Comparison of ENCODE assay signal across 22 mouse cellular contexts in genomic region chr19:57725326-57725725, GRCm38 (mm10).
DNase-seq lines count a peak whose midpoint lies in the region; ATAC-seq and TF ChIP-seq lines count a peak whose summit lies in the region.
"Had no signal": no experiment of that assay in that cellular context is flagged by ENCODE, and none has a peak within 500 bp of the region (broad histone marks: within the 10 kb centered on the region; RNA-seq: fewer than 3 reads in every experiment).

No protein-coding gene starts in this region.

- no peak for TF ChIP-seq POLR2A in brain, embryonic 14.5 days (IDR thresholded peaks at IDR 0.05; ENCODE audit: borderline replicate concordance, extremely low read depth, insufficient read depth, insufficient read length, poor library complexity, severe bottlenecking)

- WGBS in midbrain, embryonic 11.5 days = 93% methylated on average over 2 of the region's 2 CpGs
- WGBS in midbrain, embryonic 10.5 days = 98% methylated on average over 2 of the region's 2 CpGs
- 90% methylated on average over 2 of the region's 2 CpGs for WGBS in midbrain, embryonic 16.5 days
- 96% methylated on average over 2 of the region's 2 CpGs for WGBS in hindbrain, embryonic 11.5 days

- H3K4me2 ChIP-seq in midbrain, embryonic 11.5 days = no peak overlapping the region
- no peak overlapping the region for H3K4me2 ChIP-seq in midbrain, embryonic 16.5 days (ENCODE audit: low read length)
- no peak overlapping the region for H3K4me2 ChIP-seq in hindbrain, embryonic 11.5 days (replicated peaks; ENCODE audit: low read depth, low read length)
- H3K4me2 ChIP-seq: embryonic facial prominence, embryonic 13.5 days; embryonic facial prominence, embryonic 15.5 days; forebrain, embryonic 12.5 days had no signal

- no peak for TF ChIP-seq CTCF in brain, embryonic 14.5 days (IDR thresholded peaks at IDR 0.05; ENCODE audit: borderline replicate concordance, extremely low read depth, insufficient read depth, insufficient read length)

- no peaks in the 10 kb centered on the region for H3K36me3 ChIP-seq in midbrain, embryonic 11.5 days (ENCODE audit: control insufficient read depth, insufficient read depth, low read length)
- H3K36me3 ChIP-seq in midbrain, embryonic 10.5 days = peaks cover 13% of the 10 kb centered on the region
- 0 out of 2 replicates have a peak, but pooled peaks cover 3% of the 10 kb centered on the region for H3K36me3 ChIP-seq in midbrain, embryonic 16.5 days (ENCODE audit: control insufficient read depth, insufficient read depth, low read length)
- no peaks in the 10 kb centered on the region for H3K36me3 ChIP-seq in hindbrain, embryonic 11.5 days (ENCODE audit: control insufficient read depth, insufficient read depth, low read length)
- H3K36me3 ChIP-seq: embryonic facial prominence, embryonic 15.5 days; forebrain, embryonic 12.5 days; G1E had no signal

- H3K27ac ChIP-seq in midbrain, embryonic 11.5 days (ENCODE audit: low read depth, low read length) = no peak overlapping the region
- H3K27ac ChIP-seq in midbrain, embryonic 10.5 days (replicated peaks) = no peak overlapping the region
- 0 out of 2 replicates have a peak overlapping the region, but pooled peaks have one; percentile 23 for H3K27ac ChIP-seq in midbrain, embryonic 16.5 days (ENCODE audit: low read length)
- no peak overlapping the region for H3K27ac ChIP-seq in hindbrain, embryonic 11.5 days (ENCODE audit: low read depth, low read length)
- H3K27ac ChIP-seq: embryonic facial prominence, embryonic 13.5 days; embryonic facial prominence, embryonic 15.5 days; forebrain, embryonic 10.5 days; forebrain, embryonic 12.5 days had no signal

- H3K9me3 ChIP-seq in midbrain, embryonic 11.5 days (ENCODE audit: control insufficient read depth, low read length) = no peaks in the 10 kb centered on the region
- H3K9me3 ChIP-seq in midbrain, embryonic 10.5 days (replicated peaks) = no peaks in the 10 kb centered on the region
- H3K9me3 ChIP-seq in midbrain, embryonic 16.5 days (replicated peaks; ENCODE audit: control insufficient read depth, low read length, poor library complexity, severe bottlenecking) = no peaks in the 10 kb centered on the region
- H3K9me3 ChIP-seq in hindbrain, embryonic 11.5 days (ENCODE audit: control insufficient read depth, low read length) = no peaks in the 10 kb centered on the region
- H3K9me3 ChIP-seq: embryonic facial prominence, embryonic 13.5 days; embryonic facial prominence, embryonic 15.5 days; forebrain, embryonic 10.5 days; forebrain, embryonic 12.5 days; G1E had no signal

- H3K9ac ChIP-seq in midbrain, embryonic 11.5 days (ENCODE audit: low read length) = no peak overlapping the region
- no peak overlapping the region for H3K9ac ChIP-seq in midbrain, embryonic 16.5 days (ENCODE audit: low read depth, low read length)
- no peak overlapping the region for H3K9ac ChIP-seq in hindbrain, embryonic 11.5 days (ENCODE audit: low read depth, low read length)
- H3K9ac ChIP-seq: embryonic facial prominence, embryonic 13.5 days; embryonic facial prominence, embryonic 15.5 days; forebrain, embryonic 12.5 days had no signal

- H3K27me3 ChIP-seq in midbrain, embryonic 11.5 days (ENCODE audit: control insufficient read depth, insufficient read depth, low read length) = no peaks in the 10 kb centered on the region
- no peaks in the 10 kb centered on the region for H3K27me3 ChIP-seq in midbrain, embryonic 10.5 days (ENCODE audit: low read depth, poor library complexity, severe bottlenecking)
- H3K27me3 ChIP-seq in midbrain, embryonic 16.5 days (ENCODE audit: control insufficient read depth, insufficient read depth, low read depth, low read length) = no peaks in the 10 kb centered on the region
- H3K27me3 ChIP-seq in hindbrain, embryonic 11.5 days (ENCODE audit: control insufficient read depth, insufficient read depth, low read length) = no peaks in the 10 kb centered on the region
- H3K27me3 ChIP-seq: CH12.LX; embryonic facial prominence, embryonic 13.5 days; embryonic facial prominence, embryonic 15.5 days; forebrain, embryonic 12.5 days; Patski had no signal

- DNase-seq in midbrain, embryonic 11.5 days (ENCODE audit: low spot score, missing footprints) = peak; percentile 85
- DNase-seq in midbrain, embryonic 10.5 days (ENCODE audit: low spot score) = no peak
- DNase-seq in brain, embryonic 14.5 days (ENCODE audit: low read depth) = peak; percentile 13
- DNase-seq in lung, adult 18-20 months = no peak
- no peak for DNase-seq in hindbrain, embryonic 11.5 days (ENCODE audit: low spot score)
- DNase-seq: cerebellum, adult 11 months; cerebellum, adult 8-10 months; cerebellum, adult 9-11 months; cerebellum, postnatal 36 days had no signal

- ATAC-seq in midbrain, embryonic 11.5 days (ENCODE audit: low FRiP score) = no peak
- ATAC-seq in midbrain, embryonic 16.5 days = no peak
- ATAC-seq in hindbrain, embryonic 11.5 days (ENCODE audit: low FRiP score) = no peak
- ATAC-seq: activated CD4-positive, CD25-positive, alpha-beta regulatory T cell, adult 4 months; CD4-positive, CD25-positive, alpha-beta regulatory T cell, adult 4 months; forebrain, embryonic 14.5 days; forebrain, embryonic 16.5 days; Patski had no signal

- no peak overlapping the region for H3K4me3 ChIP-seq in midbrain, embryonic 11.5 days (ENCODE audit: low read depth, low read length)
- no peak overlapping the region for H3K4me3 ChIP-seq in midbrain, embryonic 10.5 days
- no peak overlapping the region for H3K4me3 ChIP-seq in midbrain, embryonic 16.5 days (ENCODE audit: low read depth, low read length)
- no peak overlapping the region for H3K4me3 ChIP-seq in hindbrain, embryonic 11.5 days (ENCODE audit: low read depth, low read length)
- H3K4me3 ChIP-seq: embryonic facial prominence, embryonic 13.5 days; embryonic facial prominence, embryonic 15.5 days; erythroblast, embryonic 14.5 days; forebrain, embryonic 10.5 days; forebrain, embryonic 12.5 days had no signal

- H3K4me1 ChIP-seq in midbrain, embryonic 11.5 days (ENCODE audit: control insufficient read depth, insufficient read depth, low read length) = no peaks in the 10 kb centered on the region
- H3K4me1 ChIP-seq in midbrain, embryonic 10.5 days = no peaks in the 10 kb centered on the region
- H3K4me1 ChIP-seq in midbrain, embryonic 16.5 days (ENCODE audit: control insufficient read depth, insufficient read depth, low read length) = no peaks in the 10 kb centered on the region
- H3K4me1 ChIP-seq in hindbrain, embryonic 11.5 days (replicated peaks; ENCODE audit: control insufficient read depth, insufficient read depth, low read length) = no peaks in the 10 kb centered on the region
- H3K4me1 ChIP-seq: embryonic facial prominence, embryonic 13.5 days; embryonic facial prominence, embryonic 15.5 days; forebrain, embryonic 10.5 days; forebrain, embryonic 12.5 days had no signal

Comparison
In these comparisons a context has a peak if more than half of its experiments do, and no peak if none do; other contexts are left out.
1. DNase-seq: peak in midbrain, embryonic 11.5 days (single experiment) and brain, embryonic 14.5 days (single experiment); none in midbrain, embryonic 10.5 days (single experiment), lung, adult 18-20 months (0 of 2) and hindbrain, embryonic 11.5 days (single experiment).